Mouse (Mus musculus) ES-E14 (cell line): ENCODE data around the gene Acaa1a.

Experiments
- CHD2 ChIP-seq: IDR thresholded peaks from 2 replicates; pipeline ENCODE4 v1.6.1; 2014; ENCODE audit warnings: mild to moderate bottlenecking, low read depth, low read length, inconsistent platforms
- HCFC1 ChIP-seq: IDR thresholded peaks from 2 replicates; pipeline ENCODE4 v1.6.1; 2012; ENCODE audit warnings: low read length, inconsistent platforms, borderline replicate concordance; ENCODE audit not compliant: insufficient read depth
- ZC3H11A ChIP-seq: IDR thresholded peaks from 2 replicates; pipeline ENCODE4 v1.6.1; 2012; ENCODE audit warnings: low read depth, mild to moderate bottlenecking, inconsistent platforms, low read length, borderline replicate concordance
- ZNF384 ChIP-seq: IDR thresholded peaks from 2 replicates; pipeline ENCODE4 v1.6.1; 2012; ENCODE audit warnings: low read depth, low read length, inconsistent platforms

DNA sequence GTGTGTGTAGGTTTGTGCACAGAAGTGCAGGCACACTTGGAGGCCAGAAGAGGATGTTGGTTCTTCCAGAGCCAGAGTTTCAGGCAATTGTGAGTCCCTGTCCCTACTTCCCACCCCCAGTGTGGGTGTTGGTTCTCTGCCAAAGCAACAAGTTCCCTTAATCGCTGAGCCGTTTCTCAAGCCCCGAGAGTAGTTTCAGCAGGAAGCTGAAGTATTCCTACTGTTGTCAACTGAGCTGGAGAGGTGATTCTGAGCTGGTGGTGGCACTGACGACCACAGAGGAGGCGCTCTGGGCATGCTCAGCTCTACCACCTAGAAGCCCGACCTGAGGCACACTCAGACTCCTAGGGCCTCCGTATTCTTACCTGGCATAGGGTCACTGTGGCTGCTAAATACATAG is 25.8 kb downstream of the Acaa1a start, which contains the start of gene Slc22a14:
- TF ChIP-seq ZNF384, result no peak
- no peak for TF ChIP-seq CHD2
- TF ChIP-seq ZC3H11A, result no peak
- no peak for TF ChIP-seq HCFC1
